In genomic region chr1:188997921-188998320, GRCm38 (mm10) we compare ENCODE assay signal across 19 mouse cellular contexts. TPM values are rescaled to one million over a fixed set of nuclear protein-coding genes. Genes with fewer than 3 reads are reported as not detected.
DNase-seq lines count a peak whose midpoint lies in the region; ATAC-seq and TF ChIP-seq lines count a peak whose summit lies in the region.
"Had no signal": no experiment of that assay in that cellular context is flagged by ENCODE, and none has a peak within 500 bp of the region (broad histone marks: within the 10 kb centered on the region; RNA-seq: fewer than 3 reads in every experiment).

No protein-coding gene starts in this region.

- no peak overlapping the region for H3K4me3 ChIP-seq in ES-E14 (ENCODE audit: insufficient read depth in 1 of 2, low read depth in 1 of 2, low read length in 2 of 2, poor library complexity in 1 of 2, severe bottlenecking in 1 of 2)
- no peak overlapping the region for H3K4me3 ChIP-seq in stomach, postnatal 0 days (ENCODE audit: low read depth, low read length)
- H3K4me3 ChIP-seq: embryonic facial prominence, embryonic 10.5 days; embryonic facial prominence, embryonic 12.5 days; forebrain, embryonic 13.5 days; forebrain, embryonic 15.5 days had no signal

- H3K9me3 ChIP-seq in ES-E14 (ENCODE audit: control insufficient read depth, insufficient read depth, low read depth, low read length), result no peaks in the 10 kb centered on the region
- H3K9me3 ChIP-seq in stomach, postnatal 0 days (ENCODE audit: control insufficient read depth, low read length), result no peaks in the 10 kb centered on the region
- H3K9me3 ChIP-seq: embryonic facial prominence, embryonic 10.5 days; embryonic facial prominence, embryonic 12.5 days; forebrain, embryonic 13.5 days; forebrain, embryonic 15.5 days had no signal

- peak overlapping the region; percentile 41; the same call in 1 of the 2 replicates for H3K27ac ChIP-seq in ES-E14 (ENCODE audit: insufficient read depth, low read depth, low read length, poor library complexity, severe bottlenecking)
- no peak overlapping the region for H3K27ac ChIP-seq in stomach, postnatal 0 days (replicated peaks)
- H3K27ac ChIP-seq: embryonic facial prominence, embryonic 10.5 days; embryonic facial prominence, embryonic 12.5 days; forebrain, embryonic 13.5 days; forebrain, embryonic 15.5 days had no signal

- no peak overlapping the region for H3K4me2 ChIP-seq in stomach, postnatal 0 days (replicated peaks; ENCODE audit: low read depth)
- H3K4me2 ChIP-seq: embryonic facial prominence, embryonic 12.5 days; forebrain, embryonic 13.5 days; forebrain, embryonic 15.5 days had no signal

- no peak for TF ChIP-seq CTCF in stomach, postnatal 0 days (IDR thresholded peaks at IDR 0.05; ENCODE audit: low read depth)

- peaks cover 37% of the 10 kb centered on the region for H3K36me3 ChIP-seq in ES-E14 (ENCODE audit: control insufficient read depth, insufficient read depth, low read length, poor library complexity, severe bottlenecking)
- H3K36me3 ChIP-seq in stomach, postnatal 0 days (ENCODE audit: control insufficient read depth, insufficient read depth, low read length), result peaks cover 7% of the 10 kb centered on the region; the same call in 1 of the 2 replicates

- in situ Hi-C loops in ES-E14 (cut with MboI; ENCODE audit: low sequenced_read_pairs in 2 of 2, unreplicated experiment in 2 of 2), result no loop called here

- H3K9ac ChIP-seq in ES-E14 (ENCODE audit: insufficient read depth, low read depth, low read length, poor library complexity, severe bottlenecking), result no peak overlapping the region
- no peak overlapping the region for H3K9ac ChIP-seq in stomach, postnatal 0 days (ENCODE audit: low read length)
- H3K9ac ChIP-seq: embryonic facial prominence, embryonic 12.5 days; forebrain, embryonic 13.5 days; forebrain, embryonic 15.5 days; forebrain, postnatal 0 days had no signal

- peak; percentile 79; the same call in 1 of the 2 replicates for ATAC-seq in stomach, postnatal 0 days (ENCODE audit: low FRiP score, low TSS enrichment)
- ATAC-seq: forebrain, embryonic 13.5 days; forebrain, embryonic 15.5 days; forebrain, postnatal 0 days had no signal

- TF ChIP-seq EP300 in stomach, postnatal 0 days (optimal IDR thresholded peaks at IDR 0.05), result no peak

- peaks cover 17 to 38% of the 10 kb centered on the region in 2 experiments for H3K4me1 ChIP-seq in ES-E14 (ENCODE audit: control insufficient read depth in 2 of 2, insufficient read depth in 2 of 2, low read length in 2 of 2, poor library complexity in 1 of 2)
- H3K4me1 ChIP-seq in stomach, postnatal 0 days (replicated peaks; ENCODE audit: control insufficient read depth, insufficient read depth), result no peaks in the 10 kb centered on the region
- H3K4me1 ChIP-seq: embryonic facial prominence, embryonic 10.5 days; embryonic facial prominence, embryonic 12.5 days; forebrain, embryonic 13.5 days; forebrain, embryonic 15.5 days had no signal

- H3K27me3 ChIP-seq in stomach, postnatal 0 days (ENCODE audit: control insufficient read depth, insufficient read depth, low read length), result no peaks in the 10 kb centered on the region
- H3K27me3 ChIP-seq: embryonic facial prominence, embryonic 12.5 days; forebrain, embryonic 13.5 days; forebrain, embryonic 15.5 days had no signal

- 69% methylated on average over 3 of the region's 3 CpGs for WGBS in stomach, postnatal 0 days

- peak; percentile 38 to 61 for DNase-seq in spleen, postnatal 36 days (ENCODE audit: low spot score in 2 of 2)
- no peak for DNase-seq in spleen, postnatal 10 days (ENCODE audit: low spot score in 2 of 2)
- DNase-seq in ES-E14 (ENCODE audit: low read depth, low spot score), result no peak
- no peak for DNase-seq in stomach, postnatal 0 days (ENCODE audit: low spot score)
- DNase-seq in frontal cortex, postnatal 14 days (ENCODE audit: low spot score in 2 of 2), result no peak
- DNase-seq in cerebellum, adult 9-11 months, result no peak
- DNase-seq: adrenal gland, adult 2 months; adrenal gland, postnatal 10 days; adrenal gland, postnatal 25 days; cerebellum, adult 11 months; cerebellum, adult 18-20 months; cerebellum, adult 8-10 months; cerebellum, postnatal 10 days; cerebellum, postnatal 25 days; forebrain, postnatal 0 days had no signal

TF ChIP-seq in ES-E14, 5 proteins besides CTCF, POLR2A, EP300 and RAD21:
- no peak for TF ChIP-seq MAFK (IDR thresholded peaks at IDR 0.05; ENCODE audit: insufficient read depth, low read depth, low read length)

RNA-seq across cellular contexts. Expression of gene Kctd3, which starts 9.7 kb away (rescaled TPM):
- total RNA-seq in ES-E14 (2012; rRNA removed), result 54.7 and 78.6 TPM in 2 replicates
- polyA plus RNA-seq in stomach, postnatal 0 days (2015; fragmentation: Nextera tagmentation; extraction: Ambion mirVana), result 13.6 and 16.0 TPM in 2 replicates

Comparison
In these comparisons a context has a peak if more than half of its experiments do, and no peak if none do; other contexts are left out.
1. DNase-seq: peak in spleen, postnatal 36 days (2 of 2); none in spleen, postnatal 10 days (0 of 2), ES-E14 (single experiment), stomach, postnatal 0 days (single experiment), frontal cortex, postnatal 14 days (0 of 2) and cerebellum, adult 9-11 months (single experiment).